Mouse (Mus musculus) MEL (cell line): ENCODE results near the gene Cope. TPM values are rescaled to one million over a fixed set of nuclear protein-coding genes. Genes with fewer than 3 reads are reported as not detected.

Source experiments
- DNase-seq: peaks from one replicate; pipeline ENCODE4 v3.0.0; 2011; ENCODE audit warnings: low read depth, low spot score
- H3K27ac ChIP-seq: 2 replicates; pipeline ENCODE4 v1.5.1; 2012; ENCODE audit warnings: low read depth, mild to moderate bottlenecking, control low read depth, low read length, moderate library complexity; ENCODE audit not compliant: control insufficient read depth
- H3K27me3 ChIP-seq, 2 experiments: fragments of 150-350 bp in 1 of 2; sonication (generic) in 1 of 2; 2 replicates each; pipeline ENCODE4 v1.6.1; 2012; ENCODE audit warnings: low read length in 2 of 2, mild to moderate bottlenecking in 2 of 2, improper control_type of control experiment in 1 of 2, moderate library complexity in 1 of 2; ENCODE audit not compliant: insufficient read depth in 2 of 2, control insufficient read depth in 1 of 2
- H3K36me3 ChIP-seq, 2 experiments: 2 replicates each; pipeline ENCODE4 v1.6.1; 2012 to 2014; ENCODE audit warnings: low read length in 2 of 2, improper control_type of control experiment in 1 of 2, inconsistent platforms in 1 of 2, mild to moderate bottlenecking in 1 of 2; ENCODE audit not compliant: insufficient read depth in 2 of 2, control insufficient read depth in 1 of 2
- H3K4me1 ChIP-seq, 2 experiments: fragments of 150-350 bp in 1 of 2; sonication (generic) in 1 of 2; 2 replicates each; pipeline ENCODE4 v1.6.1; 2012; ENCODE audit warnings: low read length in 2 of 2, improper control_type of control experiment in 1 of 2, mild to moderate bottlenecking in 1 of 2; ENCODE audit not compliant: insufficient read depth in 2 of 2, control insufficient read depth in 1 of 2
- H3K4me3 ChIP-seq, 2 experiments: fragments of 150-350 bp in 1 of 2; sonication (generic) in 1 of 2; 2 replicates each; pipeline ENCODE4 v1.5.1; 2012; ENCODE audit warnings: low read depth in 2 of 2, low read length in 2 of 2, mild to moderate bottlenecking in 2 of 2, moderate library complexity in 2 of 2, control low read depth in 1 of 2, improper control_type of control experiment in 1 of 2; ENCODE audit not compliant: control insufficient read depth in 1 of 2, insufficient read depth in 1 of 2
- H3K79me2 ChIP-seq: 2 replicates; pipeline ENCODE4 v1.6.1; 2012; ENCODE audit warnings: mild to moderate bottlenecking, low read length, moderate library complexity; ENCODE audit not compliant: control insufficient read depth, poor library complexity, insufficient read depth
- H3K9ac ChIP-seq: 2 replicates; pipeline ENCODE4 v1.6.1; 2012; ENCODE audit warnings: low read depth, mild to moderate bottlenecking, control low read depth, low read length, moderate library complexity; ENCODE audit not compliant: control insufficient read depth, poor library complexity, severe bottlenecking
- H3K9me3 ChIP-seq: fragments of 150-350 bp; sonication (generic); replicated peaks from 2 replicates; pipeline ENCODE4 v1.6.1; 2012; ENCODE audit warnings: mild to moderate bottlenecking, low read length, improper control_type of control experiment, moderate library complexity; ENCODE audit not compliant: insufficient read depth
- CHD1 ChIP-seq: IDR thresholded peaks from 2 replicates; pipeline ENCODE4 v1.6.1; 2012; ENCODE audit warnings: low read depth, mild to moderate bottlenecking, inconsistent platforms, low read length, improper control_type of control experiment
- CHD2 ChIP-seq: IDR thresholded peaks from 2 replicates; pipeline ENCODE4 v1.6.1; 2011; ENCODE audit warnings: low read length, improper control_type of control experiment
- ELF1 ChIP-seq: IDR thresholded peaks from 2 replicates; pipeline ENCODE4 v1.6.1; 2014; ENCODE audit warnings: low read depth, mild to moderate bottlenecking, inconsistent platforms, low read length, improper control_type of control experiment, moderate library complexity
- EP300 ChIP-seq, 2 experiments: IDR thresholded peaks; 2 replicates each; pipeline ENCODE4 v1.6.1; 2011; ENCODE audit warnings: improper control_type of control experiment in 2 of 2, low read length in 2 of 2, low read depth in 1 of 2, mild to moderate bottlenecking in 1 of 2
- ETS1 ChIP-seq: IDR thresholded peaks from 2 replicates; pipeline ENCODE4 v1.6.1; 2012; ENCODE audit warnings: low read depth, mild to moderate bottlenecking, inconsistent platforms, low read length, improper control_type of control experiment, moderate library complexity
- GABPA ChIP-seq: IDR thresholded peaks from 2 replicates; pipeline ENCODE4 v1.6.1; 2012; ENCODE audit warnings: low read depth, mild to moderate bottlenecking, inconsistent platforms, low read length, improper control_type of control experiment, moderate library complexity
- GATA1 ChIP-seq: IDR thresholded peaks from 2 replicates; pipeline ENCODE4 v1.6.1; 2011; ENCODE audit warnings: low read depth, low read length, improper control_type of control experiment
- HCFC1 ChIP-seq: IDR thresholded peaks from 2 replicates; pipeline ENCODE4 v1.6.1; 2012; ENCODE audit warnings: low read depth, mild to moderate bottlenecking, inconsistent platforms, low read length, improper control_type of control experiment, moderate library complexity
- KAT2A ChIP-seq: conservative IDR thresholded peaks from 2 replicates; pipeline ENCODE4 v1.6.1; 2012; ENCODE audit warnings: low read depth, low read length, improper control_type of control experiment, inconsistent platforms
- MAX ChIP-seq: IDR thresholded peaks from 2 replicates; pipeline ENCODE4 v1.6.1; 2011; ENCODE audit warnings: low read length, improper control_type of control experiment
- MEF2A ChIP-seq: IDR thresholded peaks from 2 replicates; pipeline ENCODE4 v1.6.1; 2014; ENCODE audit warnings: low read depth, mild to moderate bottlenecking, inconsistent platforms, low read length, improper control_type of control experiment; ENCODE audit not compliant: poor library complexity, insufficient replicate concordance, severe bottlenecking; ENCODE audit errors: extremely low read depth
- MXI1 ChIP-seq: IDR thresholded peaks from 2 replicates; pipeline ENCODE4 v1.6.1; 2011; ENCODE audit warnings: mild to moderate bottlenecking, low read depth, low read length, improper control_type of control experiment
- MYC ChIP-seq: IDR thresholded peaks from 2 replicates; pipeline ENCODE4 v1.6.1; 2011; ENCODE audit warnings: low read depth, mild to moderate bottlenecking, low read length, improper control_type of control experiment, moderate library complexity
- NRF1 ChIP-seq: IDR thresholded peaks from 2 replicates; pipeline ENCODE4 v1.6.1; 2014; ENCODE audit warnings: low read depth, mild to moderate bottlenecking, inconsistent platforms, low read length, improper control_type of control experiment, moderate library complexity; ENCODE audit not compliant: poor library complexity, insufficient read depth, severe bottlenecking
- POLR2AphosphoS5 ChIP-seq: IDR thresholded peaks from 2 replicates; pipeline ENCODE4 v1.6.1; 2012; ENCODE audit warnings: low read depth, borderline replicate concordance, mild to moderate bottlenecking, inconsistent platforms, low read length, moderate library complexity, mixed read lengths
- RAD21 ChIP-seq: IDR thresholded peaks from 2 replicates; pipeline ENCODE4 v1.6.1; 2011; ENCODE audit warnings: mild to moderate bottlenecking, low read depth, low read length, improper control_type of control experiment
- SIN3A ChIP-seq: IDR thresholded peaks from 2 replicates; pipeline ENCODE4 v1.6.1; 2012; ENCODE audit warnings: low read length, improper control_type of control experiment, inconsistent platforms
- TCF12 ChIP-seq: IDR thresholded peaks from 2 replicates; pipeline ENCODE4 v1.6.1; 2014; ENCODE audit warnings: low read depth, mild to moderate bottlenecking, inconsistent platforms, low read length, improper control_type of control experiment, moderate library complexity
- ZC3H11A ChIP-seq: IDR thresholded peaks from 2 replicates; pipeline ENCODE4 v1.6.1; 2012; ENCODE audit warnings: low read depth, mild to moderate bottlenecking, inconsistent platforms, low read length, improper control_type of control experiment
- polyA plus RNA-seq, 2 experiments: library from polyadenylated mRNA; stranded (reverse) in 1 of 2; unstranded in 1 of 2; fragments of >175 nt in 1 of 2; fragments of >200 nt in 1 of 2; gene quantifications; 2 replicates each; pipeline versions ENCODE4 v1.2.1 to v1.2.4; 2012; ENCODE audit warnings: low replicate concordance in 2 of 2, low read depth in 1 of 2; ENCODE audit not compliant: insufficient read length in 2 of 2, insufficient read depth in 1 of 2, missing spikeins in 1 of 2
- total RNA-seq: library from RNA; depleted of rRNA; stranded (reverse); fragments of 300-350 nt; gene quantifications from 2 replicates; pipeline ENCODE4 v1.2.3, GENCODE M21; 2012

Cope gene
- total and polyA plus RNA-seq, 3 experiments, result 132 to 232 TPM; not detected in 1

- no peak overlapping the region for H3K9ac ChIP-seq
- H3K36me3 ChIP-seq, result peaks cover 0 to 10% of the 10 kb centered on the region in 2 experiments; a peak in 3 of 4 replicates
- peak; percentile 30 for DNase-seq
- H3K27ac ChIP-seq, result no peak overlapping the region
- H3K4me1 ChIP-seq, result peaks cover 8 to 12% of the 10 kb centered on the region in 2 experiments
- TF ChIP-seq ZC3H11A (no peak), GATA1 (peak; percentile 62), KAT2A (no peak), ELF1 (no peak), EP300 (IDR thresholded peaks at IDR 0.05; ENCODE audit: low read depth in 1 of 2, low read length in 2 of 2) (peak; percentile 7 to 52; a peak in 2 of 4 replicates), HCFC1 (no peak), NRF1 (no peak), RAD21 (peak; percentile 13; the same call in 1 of the 2 replicates), CHD1 (no peak), CHD2 (no peak), MXI1 (no peak), TCF12 (peak; percentile 69), SIN3A (no peak), MYC (no peak), ETS1 (peak; percentile 41; the same call in 1 of the 2 replicates)
- TF ChIP-seq, all 39 proteins: peak for 5
- Histone ChIP-seq H3K9me3 (no peaks in the 10 kb centered on the region), H3K27me3 (no peaks in the 10 kb centered on the region), H3K4me3 (no peak overlapping the region), H3K79me2 (no peaks in the 10 kb centered on the region)
These were observed 34.6 kb upstream of the Cope start for GRCm38 (mm10) chr8:70267674-70268073.

DNA sequence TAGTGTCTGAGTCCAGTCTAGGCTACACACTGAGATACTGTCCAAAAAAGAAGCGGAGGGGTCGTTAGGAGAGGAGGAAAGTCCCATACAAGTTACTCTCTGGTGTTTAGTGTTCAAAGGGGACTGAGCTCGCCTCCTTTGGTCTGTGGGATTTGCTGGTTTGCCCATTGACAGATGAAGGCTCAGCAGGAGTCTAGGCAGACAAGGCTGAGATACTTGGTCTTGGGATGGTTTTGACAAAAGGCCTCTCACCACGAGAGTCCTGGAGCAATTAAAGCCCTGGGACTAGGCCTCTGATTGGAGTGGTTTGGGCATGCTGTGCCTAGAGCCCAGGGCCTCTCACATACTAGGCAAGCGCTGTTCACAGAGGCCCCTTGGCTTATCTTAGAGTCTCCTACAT lies 34.0 kb upstream of the Cope start:
- H3K36me3 ChIP-seq, result peaks cover 0 to 10% of the 10 kb centered on the region in 2 experiments; a peak in 2 of 4 replicates
- no peaks in the 10 kb centered on the region for H3K9me3 ChIP-seq
- no peaks in the 10 kb centered on the region for H3K79me2 ChIP-seq
- no peak for DNase-seq
- H3K27ac ChIP-seq, result no peak overlapping the region
- peaks cover 13 to 18% of the 10 kb centered on the region in 2 experiments for H3K4me1 ChIP-seq
- H3K9ac ChIP-seq, result no peak overlapping the region
- TF ChIP-seq MAX (no peak), POLR2AphosphoS5 (no peak), GABPA (no peak), CHD2 (no peak), MEF2A (no peak)
- H3K4me3 ChIP-seq, result no peak overlapping the region
- no peaks in the 10 kb centered on the region for H3K27me3 ChIP-seq
